Mouse (Mus musculus) erythroblast, embryonic 14.5 days (primary cell): ENCODE results near the gene Gm6592. TPM values are rescaled to one million over a fixed set of nuclear protein-coding genes. Genes with fewer than 3 reads are reported as not detected.
A peak's percentile ranks its signal among the peaks of the same experiment; 100 is the strongest.
"Not testable (repeated sequence)": the region's sequence is repeated elsewhere in the genome, so short reads cannot be mapped to it uniquely, and the experiment has no call there.

ENCODE experiments used
- H3K27me3 ChIP-seq: 2 replicates; pipeline ENCODE4 v1.6.1; 2012; ENCODE audit warnings: inconsistent platforms; ENCODE audit not compliant: control insufficient read depth
- H3K36me3 ChIP-seq: 2 replicates; pipeline ENCODE4 v1.6.1; 2012; ENCODE audit warnings: mild to moderate bottlenecking, inconsistent platforms; ENCODE audit not compliant: control insufficient read depth
- H3K4me1 ChIP-seq: 2 replicates; pipeline ENCODE4 v1.6.1; 2012; ENCODE audit warnings: inconsistent platforms; ENCODE audit not compliant: control insufficient read depth
- H3K4me3 ChIP-seq: replicated peaks from 2 replicates; pipeline ENCODE3; 2012; ENCODE audit warnings: moderate library complexity, mild to moderate bottlenecking, inconsistent platforms
- H3K9me3 ChIP-seq: 2 replicates; pipeline ENCODE4 v1.6.1; 2012; ENCODE audit warnings: low read length, inconsistent platforms, mixed read lengths; ENCODE audit not compliant: control insufficient read depth
- GATA1 ChIP-seq: IDR thresholded peaks from 2 replicates; pipeline ENCODE4 v1.6.1; 2012; ENCODE audit warnings: low read length, inconsistent platforms, mixed read lengths
- TAL1 ChIP-seq: IDR thresholded peaks from 3 replicates; pipeline ENCODE4 v1.6.1; 2012; ENCODE audit warnings: low read length, inconsistent platforms, mixed read lengths
- polyA plus RNA-seq: library from polyadenylated mRNA; stranded (reverse); fragments of >175 nt; gene quantifications from 2 replicates; pipeline ENCODE4 v1.2.3, GENCODE M21; 2012

The Gm6592 gene
- not detected in 2 replicates for polyA plus RNA-seq

DNA sequence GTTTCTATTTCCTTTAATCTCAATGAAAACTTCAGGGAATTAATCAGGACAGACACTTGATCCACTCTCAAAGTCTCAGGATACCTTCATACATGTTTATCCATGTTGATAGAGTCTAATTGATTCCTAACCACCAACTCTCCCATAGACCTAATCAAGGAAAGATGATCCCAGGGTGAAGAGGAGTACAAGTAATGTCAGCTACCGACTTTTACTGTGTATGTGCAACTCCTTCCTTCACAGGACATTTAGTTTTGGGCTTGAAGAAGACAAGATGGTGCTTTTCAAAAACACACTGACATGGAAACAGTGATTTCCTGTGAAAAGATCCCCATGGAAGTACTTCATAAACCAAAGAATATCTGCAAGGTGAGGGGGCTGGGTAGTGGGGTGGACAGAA, at the start of gene Gm6592:
Gm6592 (plus strand) TSS at position 301 of the 400 bp plus-strand sequence.
- Histone ChIP-seq H3K9me3 (peaks cover 5% of the 10 kb centered on the region; the same call in 1 of the 2 replicates), H3K4me1 (no peaks in the 10 kb centered on the region), H3K36me3 (no peaks in the 10 kb centered on the region), H3K27me3 (no peaks in the 10 kb centered on the region), H3K4me3 (no peak within 1 kb of the TSS)
- no peak for TF ChIP-seq TAL1
- no peak for TF ChIP-seq GATA1

- H3K9me3 ChIP-seq, H3K4me3 ChIP-seq, H3K4me1 ChIP-seq, H3K27me3 ChIP-seq, H3K36me3 ChIP-seq: not testable (repeated sequence)
Measured at GRCm38 (mm10) chrX:8803391-8803790, 40.4 kb upstream of the Gm6592 start, which contains the start of gene Ssxb5. Ssxb5 (plus strand) TSS chrX:8803691.

DNA sequence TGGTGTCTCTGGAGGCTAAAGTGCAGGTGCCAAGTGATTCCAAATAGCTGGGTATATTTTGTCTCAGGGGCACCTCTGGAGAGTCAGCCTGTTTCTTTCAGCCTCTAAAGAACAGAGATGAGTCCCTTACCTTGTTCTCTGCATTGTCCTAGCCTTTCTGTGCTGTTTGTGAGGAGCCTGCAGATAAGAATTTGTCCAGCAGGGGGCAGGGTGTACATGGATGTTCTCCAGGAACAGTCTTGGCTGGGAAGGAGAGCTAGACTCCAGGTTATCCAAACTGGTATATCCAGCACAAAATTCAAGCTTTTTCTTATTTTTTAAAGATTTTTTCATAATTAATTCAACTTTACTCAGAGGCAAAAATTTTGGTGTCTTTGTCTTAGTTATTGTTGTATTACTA, 11.8 kb upstream of the Gm6592 start:
- Histone ChIP-seq H3K4me1 (no peaks in the 10 kb centered on the region), H3K4me3 (no peak overlapping the region), H3K27me3 (no peaks in the 10 kb centered on the region), H3K9me3 (0 out of 2 replicates have a peak, but pooled peaks cover 2% of the 10 kb centered on the region), H3K36me3 (no peaks in the 10 kb centered on the region)
- TF ChIP-seq GATA1 = no peak
- TF ChIP-seq TAL1 = no peak

GRCm38 (mm10) chrX:8852486-8852885, 8.7 kb downstream of the Gm6592 start:
- Histone ChIP-seq H3K4me1 (no peaks in the 10 kb centered on the region), H3K4me3 (no peak overlapping the region), H3K36me3 (no peaks in the 10 kb centered on the region), H3K9me3 (peaks cover 10% of the 10 kb centered on the region), H3K27me3 (no peaks in the 10 kb centered on the region)
- no peak for TF ChIP-seq TAL1
- no peak for TF ChIP-seq GATA1

DNA sequence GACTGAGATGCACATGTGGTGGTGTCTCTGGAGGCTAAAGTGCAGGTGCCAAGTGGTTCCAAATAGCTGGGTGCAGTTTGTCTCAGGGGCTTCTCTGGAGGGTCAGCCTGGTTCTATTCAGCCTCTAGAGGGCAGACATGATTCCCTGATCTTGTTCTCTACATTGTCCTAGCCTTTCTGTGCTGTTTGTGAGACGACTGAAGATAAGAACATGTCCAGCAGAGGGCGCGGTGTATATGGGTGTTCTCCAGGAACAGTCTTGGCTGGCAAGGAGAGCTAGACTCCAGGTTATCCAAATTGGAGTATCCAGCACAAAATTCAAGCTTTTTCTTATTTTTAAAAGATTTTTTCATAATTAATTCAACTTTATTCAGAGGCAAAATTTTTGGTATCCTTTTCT, 20.5 kb downstream of the Gm6592 start:
- not testable (repeated sequence) for H3K4me1 ChIP-seq, H3K27me3 ChIP-seq, H3K4me3 ChIP-seq, H3K9me3 ChIP-seq, H3K36me3 ChIP-seq

- not testable (repeated sequence) for H3K4me1 ChIP-seq, H3K9me3 ChIP-seq, H3K36me3 ChIP-seq, H3K27me3 ChIP-seq, H3K4me3 ChIP-seq
Measured at GRCm38 (mm10) chrX:8873953-8874352, 30.2 kb downstream of the Gm6592 start, which contains the start of gene Gm5751. Gm5751 (plus strand) TSS chrX:8874253.

DNA sequence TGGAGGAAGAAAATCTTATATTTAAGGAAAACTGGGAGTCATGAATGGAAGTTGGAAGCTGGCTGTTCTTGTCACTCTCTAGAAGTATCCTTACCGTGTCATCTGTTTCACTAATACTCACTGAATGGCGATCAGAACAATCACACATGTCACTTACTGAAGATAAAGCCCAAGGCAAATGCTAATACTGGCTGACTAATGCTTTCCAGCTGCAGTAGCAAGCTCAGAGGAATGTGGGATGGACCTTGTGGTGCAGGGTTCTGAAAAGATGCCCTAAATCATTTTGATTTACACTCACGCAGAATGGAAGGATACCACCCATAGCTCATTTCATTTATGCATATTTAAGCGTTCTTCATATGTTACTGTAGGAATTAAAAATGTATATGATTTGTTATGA, 40.5 kb downstream of the Gm6592 start:
- H3K9me3 ChIP-seq = no peaks in the 10 kb centered on the region
- no peaks in the 10 kb centered on the region for H3K27me3 ChIP-seq
- no peak for TF ChIP-seq GATA1
- no peak for TF ChIP-seq TAL1
- no peaks in the 10 kb centered on the region for H3K4me1 ChIP-seq
- H3K36me3 ChIP-seq = no peaks in the 10 kb centered on the region
- no peak overlapping the region for H3K4me3 ChIP-seq

GRCm38 (mm10) chrX:8891975-8892342, 48.2 kb downstream of the Gm6592 start:
- Histone ChIP-seq H3K36me3 (no peaks in the 10 kb centered on the region), H3K27me3 (peaks cover 37% of the 10 kb centered on the region), H3K4me3 (no peak overlapping the region), H3K4me1 (no peaks in the 10 kb centered on the region), H3K9me3 (peaks cover 13% of the 10 kb centered on the region)
- no peak for TF ChIP-seq TAL1
- TF ChIP-seq GATA1 = no peak

- Histone ChIP-seq H3K27me3 (peaks cover 37% of the 10 kb centered on the region), H3K4me1 (no peaks in the 10 kb centered on the region), H3K9me3 (peaks cover 13% of the 10 kb centered on the region), H3K4me3 (peak within 1 kb of the TSS; percentile 20), H3K36me3 (no peaks in the 10 kb centered on the region)
- TF ChIP-seq TAL1 (no peak), GATA1 (no peak)
Measured at GRCm38 (mm10) chrX:8892343-8893155, 48.8 kb downstream of the Gm6592 start, which contains the start of gene B630019K06Rik. B630019K06Rik (plus strand) TSS chrX:8892382.

- peaks cover 13% of the 10 kb centered on the region for H3K9me3 ChIP-seq
- no peaks in the 10 kb centered on the region for H3K36me3 ChIP-seq
- peaks cover 37% of the 10 kb centered on the region for H3K27me3 ChIP-seq
- no peak for TF ChIP-seq GATA1
- no peaks in the 10 kb centered on the region for H3K4me1 ChIP-seq
- peak overlapping the region; percentile 20 for H3K4me3 ChIP-seq
Measured at GRCm38 (mm10) chrX:8893182-8893651, 49.4 kb downstream of the Gm6592 start.

Other genes starting within 250 kb of the Gm6592 start
- not detected in 2 replicates for gene Ssxb8, start 153.2 kb upstream of the Gm6592 start, polyA plus RNA-seq
- gene Ssx9, start 95.6 kb upstream of the Gm6592 start, polyA plus RNA-seq = not detected in 2 replicates
- not detected in 2 replicates for gene Ssxb5, start 40.3 kb upstream of the Gm6592 start, polyA plus RNA-seq
- gene Gm5751, start 30.3 kb downstream of the Gm6592 start, polyA plus RNA-seq = not detected in 2 replicates
- gene B630019K06Rik, start 48.4 kb downstream of the Gm6592 start, polyA plus RNA-seq = not detected in 2 replicates
- gene Fthl17b, start 119.0 kb downstream of the Gm6592 start, polyA plus RNA-seq = not detected in 2 replicates
- not detected in 2 replicates for gene Fthl17c, start 132.6 kb downstream of the Gm6592 start, polyA plus RNA-seq
- gene Fthl17d, start 142.8 kb downstream of the Gm6592 start, polyA plus RNA-seq = not detected in 2 replicates
- not detected in 2 replicates for gene Fthl17e, start 189.5 kb downstream of the Gm6592 start, polyA plus RNA-seq
- not detected in 2 replicates for gene Fthl17f, start 219.0 kb downstream of the Gm6592 start, polyA plus RNA-seq